Mouse (Mus musculus): Measurements from ENCODE around the gene Gabrr3. TPM values are rescaled to one million over a fixed set of nuclear protein-coding genes. Genes with fewer than 3 reads are reported as not detected.
"Not testable (repeated sequence)": the region's sequence is repeated elsewhere in the genome, so short reads cannot be mapped to it uniquely, and the experiment has no call there.

The Gabrr3 gene
- total RNA-seq (2021), result under 1 TPM in 1 of 2 experiments, not detected in 1; 0.15 TPM
- long read RNA-seq, result 0 reads

GRCm38 (mm10) chr16:59407032-59407431, at the start of gene Gabrr3:
TSS of gene Gabrr3 (plus strand) at chr16:59407332.
- DNase-seq (ENCODE audit: low spot score in 2 of 2), result no peak

- DNase-seq (ENCODE audit: low spot score in 2 of 2), result no peak
These were observed 43.2 kb upstream of the Gabrr3 start, which contains the start of gene Olfr209 for GRCm38 (mm10) chr16:59363893-59364292. TSS of gene Olfr209 (minus strand) at chr16:59363993.

- DNase-seq (ENCODE audit: low spot score in 2 of 2), result peak; percentile 64 to 85
These were observed 13.8 kb upstream of the Gabrr3 start for GRCm38 (mm10) chr16:59393300-59393699.

- no peak for DNase-seq (ENCODE audit: low spot score in 2 of 2)
These were observed 6.0 kb upstream of the Gabrr3 start for GRCm38 (mm10) chr16:59401102-59401501.

- DNase-seq (ENCODE audit: low spot score in 2 of 2), result no peak
These were observed 5.1 kb upstream of the Gabrr3 start for GRCm38 (mm10) chr16:59401985-59402384.

GRCm38 (mm10) chr16:59403684-59404083, 3.4 kb upstream of the Gabrr3 start:
- DNase-seq (ENCODE audit: low spot score in 2 of 2), result peak; percentile 21 to 63

- DNase-seq (ENCODE audit: low spot score in 2 of 2), result no peak
These were observed 2.3 kb upstream of the Gabrr3 start for GRCm38 (mm10) chr16:59404798-59405197.

- DNase-seq (ENCODE audit: low spot score in 2 of 2), result no peak
These were observed 2.2 kb downstream of the Gabrr3 start for GRCm38 (mm10) chr16:59409341-59409748.

- DNase-seq (ENCODE audit: low spot score in 2 of 2), result no peak
These were observed 2.7 kb downstream of the Gabrr3 start for GRCm38 (mm10) chr16:59409800-59410199.

GRCm38 (mm10) chr16:59413475-59413874, 6.3 kb downstream of the Gabrr3 start:
- no peak for DNase-seq (ENCODE audit: low spot score in 2 of 2)

- DNase-seq (ENCODE audit: low spot score in 2 of 2), result no peak
These were observed 13.2 kb downstream of the Gabrr3 start for GRCm38 (mm10) chr16:59420237-59420866.

GRCm38 (mm10) chr16:59420867-59421251, 13.7 kb downstream of the Gabrr3 start:
- peak; percentile 56 to 88 for DNase-seq (ENCODE audit: low spot score in 2 of 2)

GRCm38 (mm10) chr16:59421571-59422345, 14.6 kb downstream of the Gabrr3 start:
- no peak for DNase-seq (ENCODE audit: low spot score in 2 of 2)

- no peak for DNase-seq (ENCODE audit: low spot score in 2 of 2)
These were observed 20.8 kb downstream of the Gabrr3 start for GRCm38 (mm10) chr16:59427960-59428359.

GRCm38 (mm10) chr16:59433181-59433580, 26.0 kb downstream of the Gabrr3 start:
- no peak for DNase-seq (ENCODE audit: low spot score in 2 of 2)

GRCm38 (mm10) chr16:59444880-59445559, 37.9 kb downstream of the Gabrr3 start:
- DNase-seq (ENCODE audit: low spot score in 2 of 2), result no peak

GRCm38 (mm10) chr16:59448181-59448580, 41.0 kb downstream of the Gabrr3 start:
- peak; percentile 37 to 73 for DNase-seq (ENCODE audit: low spot score in 2 of 2)

GRCm38 (mm10) chr16:59449092-59449491, 42.0 kb downstream of the Gabrr3 start:
- no peak for DNase-seq (ENCODE audit: low spot score in 2 of 2)

GRCm38 (mm10) chr16:59451813-59452212, 44.7 kb downstream of the Gabrr3 start:
- no peak for DNase-seq (ENCODE audit: low spot score in 2 of 2)

- not testable (repeated sequence) for DNase-seq (ENCODE audit: low spot score in 2 of 2)
These were observed 52.2 kb downstream of the Gabrr3 start for GRCm38 (mm10) chr16:59459259-59459861.

- DNase-seq (ENCODE audit: low spot score in 2 of 2), result no peak
These were observed 56.4 kb downstream of the Gabrr3 start for GRCm38 (mm10) chr16:59463567-59463966.

Data from layer of hippocampus, adult 18-20 months (tissue).